Mouse (Mus musculus) cerebellum, postnatal 25 days (tissue): ENCODE measurements around the gene Rsc1a1.

Source experiments
- DNase-seq, 2 experiments: peaks; one replicate each; pipeline ENCODE4 v3.0.0; 2021; ENCODE audit warnings: mixed read lengths in 2 of 2

Rsc1a1 gene

GRCm38 (mm10) chr4:141653044-141653443, 32.4 kb downstream of the Rsc1a1 start:
- DNase-seq = no peak

DNA sequence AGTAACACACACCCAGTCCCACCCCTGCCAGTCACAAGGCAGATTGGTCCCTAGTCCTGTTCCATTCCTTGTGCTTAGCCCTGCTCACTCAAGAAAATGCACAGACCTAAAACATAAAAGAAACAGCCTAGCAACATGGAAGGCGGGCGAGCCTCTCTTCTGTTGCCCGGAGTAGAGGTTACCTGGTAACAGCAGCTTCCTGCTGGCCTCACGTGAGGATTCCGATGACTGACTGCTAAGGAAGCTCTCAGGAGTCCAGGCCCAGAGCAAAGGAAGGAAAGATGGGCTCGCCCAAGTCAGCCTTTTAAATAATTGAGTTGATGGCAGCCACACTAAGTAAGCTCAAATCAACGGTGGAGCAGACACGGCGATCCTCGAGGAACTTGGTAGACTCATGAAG, 33.5 kb downstream of the Rsc1a1 start:
- no peak for DNase-seq

DNA sequence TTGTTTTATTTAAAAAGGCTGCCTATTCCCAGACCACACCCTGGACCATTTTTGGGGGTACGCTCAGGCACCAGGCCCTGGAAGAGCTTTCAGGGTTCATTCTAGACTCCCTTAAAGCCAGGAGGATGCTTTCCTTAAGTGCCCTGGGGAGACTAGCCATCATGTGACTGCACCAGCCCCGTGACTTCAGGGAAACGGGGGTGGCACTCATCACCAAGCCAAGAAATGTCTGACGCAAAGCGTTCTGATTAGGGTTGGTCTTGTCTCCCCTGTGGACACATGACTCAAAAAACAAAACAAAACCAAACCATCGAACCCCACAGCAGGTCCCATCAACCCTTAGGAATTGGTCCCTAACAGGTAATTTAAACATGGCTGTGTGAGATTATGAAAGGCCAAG, 34.1 kb downstream of the Rsc1a1 start:
- no peak for DNase-seq

- DNase-seq = no peak
Measured at GRCm38 (mm10) chr4:141649244-141649643, 36.2 kb downstream of the Rsc1a1 start.

GRCm38 (mm10) chr4:141648262-141648661, 37.1 kb downstream of the Rsc1a1 start:
- DNase-seq = no peak

DNA sequence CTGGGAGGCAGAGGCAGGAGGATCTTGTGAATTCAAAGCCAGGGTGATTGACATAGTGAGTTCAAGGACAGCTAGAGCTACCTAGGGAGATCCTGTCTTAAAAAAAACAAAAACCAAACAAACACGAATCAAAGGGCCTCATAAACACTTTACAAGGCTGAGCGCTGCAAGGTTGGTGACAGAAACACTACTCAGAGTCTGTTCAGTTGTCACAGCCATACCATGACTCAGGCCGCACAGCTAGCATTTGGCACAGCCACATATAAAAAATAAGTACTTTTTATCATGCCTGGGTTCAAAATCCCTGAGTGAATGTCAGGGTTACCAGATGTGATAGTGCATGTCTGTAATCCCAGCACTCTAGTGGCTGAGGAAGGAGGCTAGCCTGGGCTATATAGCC, 38.2 kb downstream of the Rsc1a1 start:
- no peak for DNase-seq

DNA sequence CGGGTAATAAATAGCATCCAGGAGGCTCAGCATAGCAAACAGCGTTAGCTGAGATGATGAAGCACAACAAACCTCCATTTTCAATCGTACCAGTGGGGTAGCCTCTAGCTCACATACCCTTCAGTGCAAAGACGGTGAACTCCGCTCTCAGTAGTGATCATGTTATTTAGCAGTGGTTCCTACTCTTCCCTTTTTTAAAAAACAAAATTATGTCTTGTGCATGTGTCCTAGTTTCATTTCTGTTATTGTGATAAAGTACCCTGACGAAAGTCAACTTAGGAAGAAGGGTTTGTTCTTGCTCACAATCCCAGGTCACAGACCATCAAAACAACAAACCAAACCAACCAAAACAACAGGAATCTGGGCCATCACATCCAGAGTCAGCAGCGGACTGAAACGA, 39.4 kb downstream of the Rsc1a1 start:
- DNase-seq = no peak

GRCm38 (mm10) chr4:141643118-141643855, 42.1 kb downstream of the Rsc1a1 start:
- peak; percentile 67 to 72 for DNase-seq

DNA sequence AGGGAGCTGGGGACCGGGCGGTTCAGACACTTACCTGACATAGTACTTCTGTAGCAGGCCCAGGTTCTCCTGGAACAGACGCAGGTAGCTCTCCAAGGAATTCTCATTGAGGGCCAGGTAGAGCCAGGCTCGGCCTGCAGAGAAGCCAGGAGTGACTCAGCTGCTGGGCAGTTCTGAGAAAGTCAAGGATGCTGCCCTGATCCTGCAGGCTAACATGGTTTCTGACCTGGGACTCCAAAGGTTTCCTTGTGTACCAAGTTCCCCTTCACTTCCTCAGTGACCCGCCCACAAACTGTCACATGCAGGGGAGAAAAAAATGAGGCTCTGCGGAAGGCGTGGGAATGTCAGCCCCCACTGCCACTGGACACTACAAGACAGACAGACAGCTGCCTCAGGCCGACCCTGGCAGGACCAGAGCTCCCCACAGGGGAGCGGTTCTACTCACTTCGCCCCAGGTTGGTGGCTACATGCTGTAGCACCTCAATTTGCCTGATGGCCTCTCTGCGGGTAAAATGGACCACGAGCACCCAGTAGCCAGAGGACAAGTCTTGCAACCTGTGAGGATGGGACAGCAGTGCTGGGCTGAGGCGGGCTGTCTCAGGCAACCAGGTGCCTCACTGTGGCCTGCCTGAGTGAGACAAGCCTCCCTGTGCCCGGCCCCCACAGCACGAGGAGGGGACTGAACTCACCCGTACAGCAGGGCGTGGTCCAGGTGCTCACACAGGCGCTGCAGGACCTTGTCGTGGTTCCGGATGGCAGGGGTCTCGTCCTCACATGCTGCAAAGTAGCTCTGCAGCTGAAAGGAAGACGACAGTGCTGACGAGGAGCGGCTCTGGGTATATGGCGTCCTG, 43.2 kb downstream of the Rsc1a1 start:
- no peak for DNase-seq

- DNase-seq = no peak
Measured at GRCm38 (mm10) chr4:141641353-141641771, 44.0 kb downstream of the Rsc1a1 start.

DNA sequence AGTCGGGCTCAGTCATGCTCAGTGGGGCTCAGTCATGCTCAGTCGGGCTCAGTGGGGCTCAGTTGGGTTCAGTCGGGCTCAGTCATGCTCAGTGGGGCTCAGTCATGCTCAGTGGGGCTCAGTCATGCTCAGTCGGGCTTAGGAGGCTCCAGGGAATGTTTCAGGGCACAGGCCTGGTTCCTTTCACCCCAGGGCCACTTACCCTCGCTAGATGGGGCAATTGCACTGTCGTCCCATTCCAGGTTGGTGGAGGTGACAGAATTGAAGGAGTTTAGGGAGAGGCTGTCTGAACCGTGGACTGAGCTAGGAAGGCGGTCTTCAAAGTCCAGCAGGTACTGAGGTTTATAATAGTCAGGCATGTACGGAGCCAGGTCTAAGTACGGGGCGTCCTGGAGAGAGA, 45.9 kb downstream of the Rsc1a1 start:
- DNase-seq = no peak

- peak; percentile 64 to 74 for DNase-seq
Measured at GRCm38 (mm10) chr4:141636693-141637092, 48.7 kb downstream of the Rsc1a1 start.

- DNase-seq = peak in 1 of 2 experiments; percentile 3
Measured at GRCm38 (mm10) chr4:141635991-141636390, 49.4 kb downstream of the Rsc1a1 start.
